Mouse (Mus musculus) left cerebral cortex, adult 18-20 months (tissue): ENCODE results near the gene Qrich2. TPM values are rescaled to one million over a fixed set of nuclear protein-coding genes. Genes with fewer than 3 reads are reported as not detected.
A peak's percentile ranks its signal among the peaks of the same experiment; 100 is the strongest.
"Not testable (repeated sequence)": the region's sequence is repeated elsewhere in the genome, so short reads cannot be mapped to it uniquely, and the experiment has no call there.

Source experiments
- DNase-seq, 2 experiments: peaks; one replicate each; pipeline ENCODE4 v3.0.0; 2021 to 2022; ENCODE audit warnings: low spot score in 2 of 2, mixed read lengths in 1 of 2
- total RNA-seq, 2 experiments: library from RNA; stranded (reverse); gene quantifications; 2 replicates each; pipeline ENCODE4 v1.2.3; 2021

The Qrich2 gene
- total RNA-seq, 2 experiments from 2014 or later = 0.05 TPM; not detected in 1

- DNase-seq = peak; percentile 83 to 89
Observed at GRCm38 (mm10) chr11:116490232-116491107, 24.4 kb upstream of the Qrich2 start.

GRCm38 (mm10) chr11:116489771-116490231 is 23.8 kb upstream of the Qrich2 start:
- DNase-seq = no peak

GRCm38 (mm10) chr11:116488693-116489375 is 22.8 kb upstream of the Qrich2 start:
- DNase-seq = no peak

- no peak for DNase-seq
Observed at GRCm38 (mm10) chr11:116488207-116488606, 22.2 kb upstream of the Qrich2 start.

GRCm38 (mm10) chr11:116484261-116484660 is 18.2 kb upstream of the Qrich2 start:
- DNase-seq = no peak

- DNase-seq = no peak
Observed at GRCm38 (mm10) chr11:116481776-116482175, 15.7 kb upstream of the Qrich2 start.

GRCm38 (mm10) chr11:116480975-116481374 is 14.9 kb upstream of the Qrich2 start:
- DNase-seq = no peak

- DNase-seq = no peak
Observed at GRCm38 (mm10) chr11:116479832-116480231, 13.8 kb upstream of the Qrich2 start.

- no peak for DNase-seq
Observed at GRCm38 (mm10) chr11:116478978-116479377, 12.9 kb upstream of the Qrich2 start.

GRCm38 (mm10) chr11:116477160-116477759 is 11.2 kb upstream of the Qrich2 start:
- no peak for DNase-seq

GRCm38 (mm10) chr11:116476696-116477095 is 10.7 kb upstream of the Qrich2 start:
- no peak for DNase-seq

- DNase-seq = no peak
Observed at GRCm38 (mm10) chr11:116476041-116476440, 10.0 kb upstream of the Qrich2 start.

GRCm38 (mm10) chr11:116472275-116472674 is 6.2 kb upstream of the Qrich2 start:
- DNase-seq = no peak

- DNase-seq = no peak
Observed at GRCm38 (mm10) chr11:116470896-116471295, 4.9 kb upstream of the Qrich2 start.

- no peak for DNase-seq
Observed at GRCm38 (mm10) chr11:116470249-116470648, 4.2 kb upstream of the Qrich2 start.

- not testable (repeated sequence) for DNase-seq
Observed at GRCm38 (mm10) chr11:116468338-116468737, 2.3 kb upstream of the Qrich2 start.

GRCm38 (mm10) chr11:116463833-116464232 is 2.2 kb downstream of the Qrich2 start:
- peak; percentile 81 to 85 for DNase-seq

GRCm38 (mm10) chr11:116463338-116463737 is 2.7 kb downstream of the Qrich2 start:
- no peak for DNase-seq

GRCm38 (mm10) chr11:116459786-116460185 is 6.3 kb downstream of the Qrich2 start:
- no peak for DNase-seq

GRCm38 (mm10) chr11:116456234-116456633 is 9.8 kb downstream of the Qrich2 start:
- no peak for DNase-seq

- no peak for DNase-seq
Observed at GRCm38 (mm10) chr11:116453889-116454288, 12.2 kb downstream of the Qrich2 start.

GRCm38 (mm10) chr11:116449341-116449740 is 16.7 kb downstream of the Qrich2 start:
- DNase-seq = no peak
